Mouse (Mus musculus): ENCODE measurements around the gene Prrc2c.
A peak's percentile ranks its signal among the peaks of the same experiment; 100 is the strongest.
"Not testable (repeated sequence)": the region's sequence is repeated elsewhere in the genome, so short reads cannot be mapped to it uniquely, and the experiment has no call there.

Gene Prrc2c

DNA sequence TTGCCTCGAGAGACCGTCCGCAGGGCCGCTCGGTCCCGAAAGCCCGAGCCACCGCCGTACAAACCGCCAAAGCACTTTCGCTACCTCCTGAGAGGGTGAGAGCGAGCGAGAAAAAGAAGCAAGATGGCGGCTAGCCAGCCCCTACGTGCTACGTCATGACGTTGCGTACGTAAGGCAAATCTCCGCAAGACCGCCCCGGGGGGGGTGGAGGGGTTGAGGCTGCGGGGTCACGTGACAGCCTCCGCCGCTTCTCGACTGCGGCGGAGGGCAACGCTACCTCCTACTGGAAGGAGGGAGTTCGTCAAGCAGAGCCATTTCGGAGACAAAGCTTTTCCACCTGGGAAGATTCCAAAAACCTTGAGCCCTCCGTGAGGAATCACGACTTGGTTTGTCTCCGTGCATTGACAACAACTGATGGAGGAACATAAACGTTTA lies at the start of gene Prrc2c:
Gene Prrc2c (minus strand): TSS at position 156 of the 435 bp plus-strand sequence.
- peak; percentile 100 for DNase-seq

DNA sequence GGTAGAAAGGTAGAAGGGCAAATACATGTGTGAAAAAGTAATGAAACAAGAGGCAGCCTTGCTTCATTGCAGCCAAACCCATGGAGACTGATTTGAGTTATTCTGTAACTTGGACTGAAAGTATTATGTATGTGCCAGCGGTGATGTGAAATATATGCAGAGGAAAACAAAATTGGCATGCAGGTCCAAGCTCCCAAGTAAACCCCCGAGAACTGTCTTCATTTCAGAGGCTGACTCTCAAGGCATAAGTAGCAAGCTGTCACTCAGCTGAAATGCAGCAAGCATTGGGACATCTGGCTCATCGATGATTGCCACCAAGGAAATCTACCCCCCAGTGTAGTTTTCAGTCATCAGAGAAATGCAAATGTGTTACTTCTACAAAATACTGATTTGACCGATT lies 44.9 kb upstream of the Prrc2c start:
- DNase-seq, result peak; percentile 6

DNA sequence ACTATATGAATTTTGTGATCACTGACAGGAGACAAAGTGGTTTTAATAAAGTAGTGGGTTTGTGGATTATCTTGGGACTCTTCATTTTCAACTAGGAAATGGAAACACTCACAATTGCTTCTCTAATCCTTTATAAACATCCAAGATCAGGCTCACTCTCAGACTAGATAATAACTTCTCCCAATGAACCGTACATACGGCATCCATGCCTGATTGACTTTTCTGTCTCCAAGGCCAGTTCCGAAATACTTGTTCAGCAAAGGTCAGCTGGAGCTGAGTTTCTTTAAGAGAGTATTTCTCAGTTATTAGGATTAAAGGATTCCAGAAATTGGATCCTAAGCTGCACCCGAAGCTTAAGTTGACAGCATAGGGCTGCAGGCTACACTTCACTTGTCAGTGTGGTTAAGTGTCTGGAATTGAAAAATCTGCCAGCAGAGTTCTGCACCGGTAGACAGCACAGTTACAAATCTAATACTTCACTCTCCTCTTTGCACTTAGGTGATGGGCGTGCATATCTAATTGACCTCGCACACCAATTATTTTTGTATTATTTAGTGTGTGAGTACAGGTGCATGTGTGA lies 43.4 kb upstream of the Prrc2c start:
- no peak for DNase-seq

DNA sequence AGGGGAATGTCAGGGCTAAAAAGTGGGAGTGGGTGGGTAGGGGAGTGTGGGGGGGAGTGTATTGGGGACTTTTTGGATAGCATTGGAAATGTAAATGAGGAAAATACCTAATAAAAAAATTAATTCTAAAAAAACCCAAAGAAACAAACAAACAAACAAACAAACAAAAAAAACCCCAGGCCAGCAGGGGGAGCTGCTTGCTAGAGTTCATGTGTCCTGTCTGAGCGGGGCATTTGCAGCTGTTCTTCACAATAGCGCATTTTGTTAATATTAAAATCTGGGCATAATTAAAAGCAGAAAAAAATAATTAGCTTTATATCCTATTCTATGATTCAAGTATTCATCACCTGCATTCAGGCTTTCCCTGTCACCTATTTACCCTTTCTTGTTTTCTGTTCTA lies 40.7 kb upstream of the Prrc2c start:
- not testable (repeated sequence) for DNase-seq

DNA sequence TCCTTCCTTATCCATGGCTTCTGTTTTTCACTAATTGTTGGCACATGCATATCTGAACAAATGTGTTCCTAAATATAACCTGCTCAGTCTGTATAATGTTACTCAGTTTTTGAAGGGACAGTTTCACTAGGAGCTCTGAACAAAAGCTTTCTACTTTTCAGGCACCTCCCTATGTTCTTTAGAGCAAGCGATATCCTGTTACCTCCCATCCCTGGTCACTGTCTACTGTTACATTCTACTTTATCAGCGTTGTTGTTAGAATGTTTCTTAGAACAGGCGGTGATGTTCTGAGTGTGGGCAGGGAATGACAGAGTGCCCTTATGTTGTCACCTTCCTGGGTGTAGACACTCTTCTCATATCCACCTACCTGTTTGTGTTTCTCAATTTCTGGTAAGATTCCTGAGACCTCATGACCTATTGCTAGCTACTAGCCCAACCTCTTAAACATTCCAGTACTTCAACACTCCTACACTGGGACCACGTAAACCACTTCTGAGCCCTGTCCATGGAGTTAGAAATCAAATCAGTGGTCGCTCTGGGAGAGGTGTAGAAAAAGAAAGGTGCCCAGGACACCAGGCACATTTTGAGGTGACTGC lies 37.7 kb upstream of the Prrc2c start:
- no peak for DNase-seq

DNA sequence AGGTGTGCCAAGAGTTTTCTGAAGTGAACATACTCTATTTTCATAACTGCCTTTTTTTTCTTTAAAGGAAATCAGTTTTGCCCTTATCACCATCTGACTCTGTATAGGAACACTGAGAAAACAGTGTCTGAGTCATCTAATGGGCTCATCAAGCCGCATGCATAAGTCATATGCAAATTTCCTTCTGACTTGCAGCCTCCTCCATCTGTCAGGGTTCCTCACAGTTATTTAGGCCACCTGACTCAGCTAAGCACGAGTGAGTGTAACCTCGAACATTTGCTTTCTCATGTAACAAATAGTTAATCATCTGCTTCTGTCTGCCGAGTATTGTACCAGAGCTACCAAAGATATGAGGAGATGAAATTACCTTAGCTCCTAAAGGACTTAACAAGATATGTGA lies 33.3 kb upstream of the Prrc2c start:
- DNase-seq, result no peak

DNA sequence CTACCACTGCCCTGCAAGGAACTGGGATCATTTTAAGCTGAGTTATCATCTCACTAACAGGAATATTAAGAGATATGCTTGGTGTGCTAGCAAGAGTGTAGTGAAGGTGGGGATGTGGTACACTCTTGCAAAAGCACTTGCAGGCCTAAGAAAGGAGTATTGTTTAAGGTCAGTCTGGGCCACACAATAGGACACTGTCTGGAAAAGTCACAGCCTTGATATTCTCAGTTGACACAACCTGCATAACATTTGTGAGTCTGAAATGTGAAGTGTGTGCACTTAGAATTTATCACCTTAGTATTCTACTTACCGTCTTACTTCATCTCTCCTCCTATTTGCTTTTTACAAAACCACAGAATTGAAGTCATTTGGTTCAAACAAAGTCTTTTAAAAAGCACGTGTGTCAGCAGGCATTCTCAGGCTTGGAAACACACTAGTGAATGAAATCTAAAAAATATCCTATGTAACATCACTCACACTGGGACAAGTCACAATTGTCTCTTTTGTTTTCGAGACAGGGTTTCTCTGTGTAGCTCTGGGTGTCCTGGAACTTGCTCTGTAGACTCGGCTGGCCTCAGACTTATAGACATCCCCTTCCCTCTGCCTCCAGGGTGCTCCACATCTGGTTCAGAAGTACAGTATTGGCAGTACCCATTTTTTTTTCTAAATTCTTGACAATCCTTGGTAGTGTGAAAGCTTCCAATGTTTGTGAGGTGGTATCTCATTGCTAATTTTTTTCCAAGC lies 31.4 kb upstream of the Prrc2c start:
- no peak for DNase-seq

DNA sequence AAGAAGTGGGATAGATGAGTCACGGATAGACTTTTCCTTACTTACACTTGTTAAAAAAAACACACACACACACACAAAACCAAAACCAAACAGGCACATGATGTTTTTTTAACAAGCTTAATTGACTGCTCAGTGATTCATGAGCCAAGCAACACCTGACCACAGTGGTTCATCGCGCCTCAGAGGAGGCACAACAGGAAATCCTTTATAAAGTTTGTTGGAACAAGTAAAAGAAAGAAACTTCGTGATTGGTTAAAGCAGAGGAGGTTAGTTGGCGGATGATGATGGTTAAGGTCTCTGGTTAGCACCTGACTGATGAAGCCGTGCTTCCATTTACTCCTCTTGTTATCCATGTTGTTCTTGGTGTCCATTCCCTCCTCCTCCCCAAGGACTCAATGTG lies 11.7 kb upstream of the Prrc2c start:
- DNase-seq, result no peak

DNA sequence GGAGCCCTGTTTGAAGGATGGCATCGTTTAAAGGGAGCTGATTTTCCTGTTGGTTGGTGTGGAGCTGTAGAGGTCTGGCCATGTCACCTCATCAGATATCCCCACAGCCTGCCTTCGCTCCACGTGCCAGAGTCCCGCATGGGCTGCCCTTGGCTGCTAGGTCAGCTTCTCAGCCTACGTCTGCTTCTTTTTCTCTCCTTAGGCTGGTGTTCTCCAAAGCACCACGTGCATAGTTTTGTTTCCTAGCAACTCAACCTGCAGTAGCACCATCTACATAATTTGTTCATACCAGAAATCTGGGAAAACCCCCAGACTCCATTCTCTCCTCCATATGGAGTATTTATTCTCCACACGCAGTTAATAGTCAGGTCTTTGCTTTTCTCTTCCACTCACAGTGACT lies 9.3 kb upstream of the Prrc2c start:
- no peak for DNase-seq

DNA sequence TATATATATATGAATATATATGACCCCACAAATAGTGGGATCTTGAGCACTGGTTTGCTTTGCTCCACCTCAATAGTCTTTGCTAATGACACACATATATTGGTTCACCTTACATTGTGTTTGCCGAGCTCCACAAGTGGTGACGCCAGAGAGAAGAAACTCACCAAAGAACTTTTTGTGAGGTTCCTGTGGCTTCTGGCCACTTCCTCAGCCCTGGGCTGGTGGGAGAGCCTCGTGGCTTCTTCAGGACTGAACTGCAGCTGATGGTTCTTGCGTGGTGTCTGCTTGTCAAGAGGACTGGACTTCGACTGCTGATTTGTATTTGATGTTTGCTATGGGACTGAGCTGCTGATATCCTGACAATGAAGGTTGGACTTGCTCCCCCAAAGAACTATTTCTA lies 8.4 kb upstream of the Prrc2c start:
- no peak for DNase-seq

DNA sequence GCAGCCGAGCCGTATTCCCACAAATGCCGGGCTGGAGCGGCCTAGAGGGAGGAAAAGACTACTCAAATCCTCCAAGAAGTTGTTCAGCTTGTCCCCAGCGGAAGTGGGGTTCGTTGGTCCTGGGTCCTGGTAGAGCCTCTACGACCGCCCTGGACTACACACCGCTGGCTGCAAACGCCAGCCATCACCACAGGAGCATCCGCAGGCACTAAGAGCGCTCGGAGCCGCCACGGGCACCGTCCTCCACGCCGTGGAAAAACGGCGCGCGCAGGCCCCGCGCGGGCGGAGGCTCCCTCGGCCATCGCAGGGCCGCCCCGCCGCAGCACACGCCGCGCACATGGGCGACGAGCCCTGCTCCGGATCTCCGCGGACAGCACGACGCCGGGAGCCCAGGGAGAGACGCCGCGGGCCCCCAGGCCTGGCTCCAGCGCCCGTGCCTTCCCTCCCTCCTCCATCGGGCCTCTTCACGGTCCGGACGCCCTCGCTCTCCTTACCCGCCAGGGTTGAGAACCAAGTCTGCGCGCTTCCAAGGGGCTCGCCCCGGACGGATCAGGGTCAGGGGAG lies 443 bp downstream of the Prrc2c start:
- no peak for DNase-seq

DNA sequence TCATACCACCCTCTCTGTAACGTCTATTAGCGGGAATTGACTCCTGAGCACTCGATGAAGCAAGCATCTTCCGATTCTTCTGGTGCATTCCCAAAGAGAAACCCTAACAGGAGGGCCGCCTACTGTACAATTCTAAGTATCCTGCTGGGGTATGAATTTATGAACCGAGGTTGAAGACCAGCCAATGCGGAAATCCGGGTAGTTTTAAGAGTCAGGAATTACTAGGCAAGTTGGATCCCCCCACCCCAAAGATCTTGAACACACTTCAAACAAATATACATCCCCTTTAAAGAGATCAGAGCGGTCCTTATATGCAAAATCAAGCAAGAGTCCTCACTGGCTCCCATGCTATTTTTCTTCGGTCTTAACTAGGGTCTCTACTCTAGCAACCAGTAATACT lies 950 bp downstream of the Prrc2c start:
- DNase-seq, result peak; percentile 69

DNA sequence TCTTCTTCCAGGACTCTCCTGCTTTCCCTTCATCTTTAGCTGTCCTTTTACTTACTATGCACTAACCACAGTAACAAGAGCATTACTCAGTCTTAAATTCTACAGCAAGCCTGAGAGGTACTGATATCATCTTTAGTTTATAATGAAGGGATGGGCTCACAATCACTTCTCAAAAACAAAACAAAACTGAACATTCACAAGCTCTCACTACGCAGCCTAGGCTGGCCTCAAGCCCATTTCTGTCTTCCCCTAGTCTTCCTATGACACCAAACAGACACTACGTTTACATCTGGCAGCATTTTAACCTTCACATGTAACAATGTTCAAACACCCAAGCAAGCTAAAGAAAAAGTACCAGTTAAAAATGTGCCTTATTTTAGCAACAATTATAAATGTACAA lies 1.9 kb downstream of the Prrc2c start:
- DNase-seq, result no peak

DNA sequence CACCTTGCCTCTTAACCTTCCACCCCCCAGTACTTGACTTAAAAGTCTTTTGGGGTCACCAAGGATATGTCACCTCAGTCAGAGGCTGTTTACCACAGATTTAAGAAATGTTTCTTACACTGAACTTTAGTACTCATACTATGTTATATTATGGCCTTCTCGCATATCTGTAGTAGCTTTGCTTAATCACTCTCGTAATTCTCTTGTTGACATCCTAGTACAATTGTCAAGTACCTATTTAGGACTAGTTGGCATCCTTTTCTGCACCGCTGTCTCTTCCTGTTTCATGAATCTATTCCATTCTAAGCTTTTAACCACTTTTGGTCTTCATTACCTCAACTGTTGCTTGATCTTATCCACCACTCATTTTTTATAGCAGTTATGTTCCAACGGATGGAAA lies 5.3 kb downstream of the Prrc2c start:
- no peak for DNase-seq

DNA sequence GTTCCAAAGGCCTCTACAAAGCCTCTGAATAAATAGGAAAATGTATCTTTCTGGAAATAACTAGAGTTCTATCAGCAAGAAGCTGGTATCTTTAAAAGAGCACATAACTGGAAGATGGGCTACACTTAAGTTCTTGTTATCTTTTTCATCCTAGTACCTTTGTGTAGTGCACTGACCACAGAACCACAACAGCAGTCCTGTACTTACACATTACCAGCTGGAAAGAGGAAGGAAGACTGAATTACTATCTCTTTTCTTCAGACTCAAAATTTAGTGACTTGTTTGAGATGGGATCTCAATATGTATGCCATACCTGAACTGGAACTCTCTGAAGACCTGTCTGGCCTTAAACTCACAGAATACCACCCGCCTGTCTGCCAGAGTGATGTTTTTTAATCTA lies 6.1 kb downstream of the Prrc2c start:
- DNase-seq, result no peak

DNA sequence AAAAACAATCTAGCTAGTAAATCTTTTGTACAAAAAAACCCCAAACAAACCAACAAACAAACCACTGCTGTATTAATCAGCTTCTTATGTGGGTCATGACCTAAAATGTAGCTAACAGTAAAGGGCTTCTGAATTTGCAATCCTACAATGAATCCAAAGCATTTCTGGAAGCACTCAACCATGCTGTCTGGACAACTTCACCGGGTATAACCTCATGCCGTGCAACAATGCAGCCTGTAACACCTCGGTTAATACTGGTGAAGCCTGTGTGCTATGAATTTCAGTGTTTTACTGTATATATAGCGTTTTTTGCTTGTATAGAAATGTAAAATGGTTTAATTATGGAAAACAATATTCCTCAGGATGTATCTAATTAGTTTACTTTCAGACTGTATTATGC lies 8.3 kb downstream of the Prrc2c start:
- peak; percentile 16 for DNase-seq

DNA sequence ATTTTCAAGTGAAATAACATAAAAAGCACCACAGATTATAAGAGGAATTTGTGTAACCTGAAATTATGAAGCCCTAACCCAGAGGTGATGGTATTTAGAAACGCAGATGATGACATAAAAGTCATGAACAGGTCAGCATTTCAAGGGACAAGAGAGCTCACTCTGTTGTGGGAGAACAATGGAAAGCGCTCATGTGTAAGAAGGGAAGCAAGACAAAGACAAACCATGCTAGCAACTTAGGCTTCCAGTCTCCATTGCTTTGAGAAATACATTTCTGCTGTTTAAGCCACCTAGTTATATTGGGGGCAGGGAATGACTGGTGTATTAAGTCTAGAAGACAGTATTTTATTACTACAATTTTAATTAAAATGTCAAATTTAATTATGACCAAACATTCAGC lies 10.9 kb downstream of the Prrc2c start:
- DNase-seq, result no peak

DNA sequence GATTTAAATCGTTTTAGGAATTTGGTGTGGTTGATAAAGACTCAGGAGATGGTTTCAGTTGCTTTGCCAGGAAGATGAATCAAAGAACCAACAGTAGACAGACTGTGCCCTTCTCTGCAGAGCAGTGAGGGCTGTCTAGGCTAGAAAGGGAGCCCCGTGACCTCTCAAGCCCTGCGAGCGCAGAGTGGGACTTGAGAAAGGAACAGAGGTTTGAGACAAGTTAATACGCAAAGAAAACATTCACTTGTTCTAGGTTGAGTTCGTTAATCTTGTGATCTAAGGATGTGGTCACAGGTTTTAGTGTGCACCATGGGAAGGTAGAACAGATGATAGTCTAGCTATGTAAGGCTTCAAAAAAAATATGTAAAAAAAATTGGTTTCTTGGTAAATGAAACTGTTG lies 12.4 kb downstream of the Prrc2c start:
- DNase-seq, result no peak

DNA sequence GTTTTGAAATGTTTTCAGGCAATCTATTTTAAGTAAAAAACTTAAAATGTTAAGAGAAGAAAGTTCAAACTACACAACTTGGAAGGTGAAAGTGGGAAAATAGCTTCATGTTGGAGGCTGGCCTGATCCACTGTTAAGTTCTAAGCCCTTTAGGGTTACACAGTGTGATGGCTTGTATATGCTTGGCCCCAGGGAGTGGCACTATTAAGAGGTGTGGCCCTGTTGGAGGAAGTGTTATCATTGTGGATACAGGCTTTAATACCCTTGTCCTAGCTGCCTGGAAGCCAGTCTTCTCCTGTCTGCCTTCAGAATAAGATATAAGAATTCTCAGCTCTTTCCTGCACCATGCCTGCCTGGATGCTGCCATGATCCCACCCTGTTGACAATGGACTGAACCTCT lies 16.7 kb downstream of the Prrc2c start:
- DNase-seq, result no peak

DNA sequence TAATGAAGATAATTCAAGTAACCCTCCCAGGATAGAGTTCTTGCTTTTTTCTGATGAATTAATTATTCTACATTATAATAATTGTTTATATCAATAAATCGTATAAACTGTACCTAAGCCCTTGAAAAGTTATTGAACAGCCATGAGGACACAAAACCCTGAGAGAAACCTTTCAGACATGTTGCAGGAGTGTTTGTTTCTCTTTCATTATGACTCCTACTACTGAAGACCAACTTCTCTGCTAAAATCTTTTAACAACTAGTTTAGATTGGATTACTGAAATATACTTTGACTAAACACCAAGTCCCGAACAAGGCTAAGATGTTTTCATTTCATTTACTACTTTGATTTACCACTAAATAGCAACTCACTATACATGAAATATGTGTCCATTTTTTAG lies 19.7 kb downstream of the Prrc2c start:
- no peak for DNase-seq

DNA sequence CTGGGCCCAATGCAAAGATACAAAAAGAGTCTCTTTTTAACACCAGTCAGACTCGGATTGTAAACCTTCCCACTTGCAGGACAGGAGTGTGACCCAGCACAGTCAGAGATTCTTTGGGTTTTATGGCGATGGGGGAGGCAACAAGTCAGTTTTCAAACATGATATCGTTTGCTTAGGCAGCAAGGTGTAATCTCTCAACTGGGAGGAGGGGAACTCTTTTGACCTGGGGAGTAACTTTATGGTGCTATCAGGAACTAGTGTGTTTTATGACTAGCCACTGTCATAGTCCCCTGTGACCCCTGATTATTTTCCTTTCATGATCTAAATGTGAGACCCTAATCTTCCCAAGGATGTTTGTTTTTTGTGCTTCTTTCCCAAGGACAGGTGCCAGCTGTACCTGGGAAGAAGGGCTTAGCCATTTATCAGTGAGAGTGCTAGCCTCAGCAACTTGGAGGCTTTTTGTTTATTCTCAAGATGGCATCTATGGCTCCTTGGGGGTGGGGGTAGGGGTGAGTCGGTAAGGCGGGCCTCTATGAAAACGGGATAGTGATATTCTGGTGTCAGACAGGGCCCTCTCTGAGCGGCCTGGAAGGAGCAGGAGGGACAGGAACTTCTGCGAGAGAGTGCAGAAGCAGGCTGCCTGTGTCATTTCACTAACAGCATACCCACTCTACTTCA lies 39.8 kb downstream of the Prrc2c start:
- DNase-seq, result no peak

DNA sequence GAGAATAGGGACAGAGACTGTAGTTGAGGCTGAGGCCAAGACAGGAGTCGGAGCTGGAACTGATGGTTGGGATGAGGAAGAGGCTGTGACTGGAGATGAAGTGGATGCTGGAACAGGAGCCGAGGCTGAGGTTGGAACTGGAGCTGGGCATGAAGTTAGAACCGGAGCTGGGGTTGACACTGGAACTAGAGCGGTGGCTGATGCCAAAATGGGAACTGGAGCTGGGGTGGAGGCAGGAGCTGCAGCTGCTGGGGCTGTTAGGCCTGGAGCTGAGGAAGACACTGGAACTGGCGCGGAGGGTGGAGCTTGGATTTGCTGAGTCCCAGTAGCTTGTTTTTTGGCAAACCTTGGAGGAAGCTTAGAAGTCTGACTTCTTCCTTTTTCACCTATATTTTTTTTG lies 42.5 kb downstream of the Prrc2c start:
- DNase-seq, result no peak

DNA sequence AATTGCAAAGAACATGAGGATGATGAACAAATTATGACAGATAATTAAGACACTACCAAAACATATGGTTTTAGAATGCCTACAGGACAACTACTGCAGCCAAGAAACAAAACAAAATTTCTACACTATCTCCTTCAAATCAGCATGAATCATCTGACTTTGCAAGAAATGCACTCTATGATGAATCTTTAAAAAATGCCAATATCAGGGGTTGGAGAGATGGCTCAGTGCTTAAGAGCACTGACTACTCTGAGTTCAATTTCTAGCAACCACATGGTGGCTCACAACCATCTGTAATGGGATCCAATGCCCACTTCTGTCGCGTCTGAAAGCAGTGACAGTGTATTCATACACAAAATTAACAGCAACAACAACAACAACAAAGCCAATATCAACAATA lies 46.6 kb downstream of the Prrc2c start:
- DNase-seq, result no peak

Data from kidney, postnatal 14 days (tissue).